Mouse (Mus musculus): Measurements from ENCODE around the gene Uhrf1bp1l.

The Uhrf1bp1l gene

DNA sequence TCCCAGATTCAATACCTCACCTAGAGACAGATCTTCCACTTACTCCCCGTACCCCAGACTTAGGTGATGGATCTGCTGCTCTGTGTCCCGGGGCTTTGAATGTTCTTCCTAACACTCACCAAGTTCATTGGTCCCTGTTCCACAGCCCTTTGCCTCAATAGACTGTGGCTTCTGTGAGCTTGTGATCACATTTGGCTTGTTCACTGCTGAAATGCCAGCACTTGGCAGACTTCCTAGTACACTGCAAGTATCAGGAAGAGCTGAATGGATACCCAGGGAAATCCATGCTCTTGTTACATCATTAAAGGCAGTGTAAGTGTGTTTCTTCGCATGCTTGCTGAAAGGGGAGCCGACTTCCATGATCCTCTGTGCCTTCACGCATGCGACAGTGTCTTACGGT lies 111.5 kb downstream of the Uhrf1bp1l start:
- no peak for DNase-seq

- DNase-seq, result no peak
Observed at GRCm38 (mm10) chr10:89868211-89868610, 123.4 kb downstream of the Uhrf1bp1l start.

DNA sequence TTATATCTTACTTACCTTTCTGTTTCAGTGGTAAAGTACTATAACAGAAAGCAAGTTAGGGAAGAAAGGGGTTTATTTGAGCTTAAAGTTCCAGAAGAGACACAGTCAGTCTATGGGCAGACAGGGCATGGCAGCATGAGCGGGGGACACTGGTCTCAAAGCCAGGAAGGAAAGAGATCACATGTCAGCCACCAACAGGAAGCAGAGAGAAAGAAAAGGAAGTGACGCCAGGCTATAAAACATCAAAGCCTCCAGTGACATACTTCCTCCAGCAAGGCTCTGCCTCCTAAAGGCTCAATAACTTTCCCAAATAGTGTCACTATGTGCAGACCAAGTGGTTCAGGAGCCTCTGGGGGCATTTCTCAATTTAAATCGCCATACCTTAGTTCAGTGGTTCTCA lies 124.0 kb downstream of the Uhrf1bp1l start:
- no peak for DNase-seq

Measured in thymus, postnatal 4 days (tissue).